Mouse (Mus musculus) macrophage (primary cell): ENCODE data around the gene Cd300ld. TPM values are rescaled to one million over a fixed set of nuclear protein-coding genes. Genes with fewer than 3 reads are reported as not detected.
A peak's percentile ranks its signal among the peaks of the same experiment; 100 is the strongest.
"Not testable (repeated sequence)": the region's sequence is repeated elsewhere in the genome, so short reads cannot be mapped to it uniquely, and the experiment has no call there.

ENCODE experiments used
- H3K27ac ChIP-seq: fragments of 350-480 bp; formaldehyde crosslinking; 2 replicates; pipeline ENCODE4 v1.9.0; 2021
- H3K36me3 ChIP-seq: fragments of 350-480 bp; formaldehyde crosslinking; 2 replicates; pipeline ENCODE4 v1.9.0; 2021; ENCODE audit errors: inconsistent target
- H3K4me3 ChIP-seq: fragments of 350-480 bp; formaldehyde crosslinking; 2 replicates; pipeline ENCODE4 v1.9.0; 2021; ENCODE audit errors: inconsistent target
- H3K79me2 ChIP-seq: fragments of 350-480 bp; formaldehyde crosslinking; 2 replicates; pipeline ENCODE4 v1.9.0; 2021; ENCODE audit errors: inconsistent target
- WGBS: methylation state at CpG from one replicate; pipeline ENCODE4 v1.1.7; 2026; ENCODE audit warnings: inconsistent platforms; ENCODE audit not compliant: missing documents; 5-methylcytosine and 5-hydroxymethylcytosine counted together
- polyA plus RNA-seq: library from polyadenylated mRNA; stranded (reverse); fragments of 250-400 nt; gene quantifications from 3 replicates; pipeline ENCODE4 v1.2.4, GENCODE M21; 2018; ENCODE audit warnings: inconsistent platforms
- total RNA-seq, 78 experiments: library from RNA; depleted of rRNA; stranded (reverse); fragments of 250-400 nt; gene quantifications; 1 replicate in 9 of 78; 2 replicates in 24 of 78; 3 replicates in 43 of 78; 4 replicates in 2 of 78; pipeline ENCODE4 v1.2.4; 2018; ENCODE audit warnings: inconsistent platforms in 56 of 78

Cd300ld gene
- total RNA-seq (2018; cell fraction: chromatin; rRNA removed), result 10 to 100 TPM in 8 of 26 experiments, 1 to 10 TPM in 17, under 1 TPM in 1; 0.75 to 33.2 (median 7.5) TPM
- 100 to 1,000 TPM in 13 of 26 experiments, 10 to 100 TPM in 13; 43.8 to 157 (median 93.9) TPM for total RNA-seq (2018; cell fraction: cytosol; rRNA removed)
- total RNA-seq (2018; cell fraction: nucleus; rRNA removed), result 10 to 100 TPM in 25 of 26 experiments, 1 to 10 TPM in 1; 7.9 to 68.6 (median 26.3) TPM
- 65.0 to 269 TPM (median 145 TPM) in 3 replicates for polyA plus RNA-seq

GRCm38 (mm10) chr11:114989793-114990192, at the start of gene Cd300ld:
Gene Cd300ld, minus strand, starts transcription at chr11:114989922.
- Histone ChIP-seq H3K36me3 (peaks cover 6% of the 10 kb centered on the region), H3K4me3 (peak within 1 kb of the TSS; percentile 39), H3K27ac (peak within 1 kb of the TSS; percentile 86), H3K79me2 (peaks cover 22% of the 10 kb centered on the region)
- WGBS, result 22% methylated on average over 4 of the region's 4 CpGs

GRCm38 (mm10) chr11:115037669-115038068, 47.9 kb upstream of the Cd300ld start, which contains the start of gene Cd300ld5:
Gene Cd300ld5, minus strand, starts transcription at chr11:115037769.
- H3K4me3 ChIP-seq, H3K27ac ChIP-seq, H3K36me3 ChIP-seq, H3K79me2 ChIP-seq: not testable (repeated sequence)
- no CpG with 5 or more reads among the region's 6 CpGs for WGBS

- H3K79me2 ChIP-seq, H3K4me3 ChIP-seq, H3K27ac ChIP-seq, H3K36me3 ChIP-seq: not testable (repeated sequence)
- no CpG with 5 or more reads among the region's 6 CpGs for WGBS
These were observed 37.2 kb upstream of the Cd300ld start, which contains the start of gene Cd300ld4 for GRCm38 (mm10) chr11:115026912-115027311. Gene Cd300ld4, minus strand, starts transcription at chr11:115027012.

DNA sequence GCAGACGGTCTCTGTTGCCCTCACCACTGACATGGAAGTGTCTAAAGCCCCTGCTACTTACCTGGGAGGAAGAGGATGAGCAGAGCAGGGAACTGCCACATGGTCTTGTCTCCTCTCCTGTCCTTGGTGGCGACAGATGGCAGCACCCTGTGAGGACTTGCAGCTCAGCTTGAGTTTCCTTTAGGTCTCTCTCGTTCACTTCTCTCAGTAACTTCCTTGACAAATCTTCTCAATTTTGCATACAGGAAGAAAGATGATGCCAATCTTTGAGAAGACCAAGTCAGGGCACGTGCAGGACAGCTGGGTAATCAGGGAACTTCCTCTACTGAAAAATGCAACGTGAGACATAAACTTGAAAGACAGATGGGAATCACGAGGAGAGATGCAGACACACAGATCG, 26.4 kb upstream of the Cd300ld start, which contains the start of gene Cd300ld2:
Gene Cd300ld2, minus strand, starts transcription at position 101 of the 400 bp plus-strand sequence.
- H3K4me3 ChIP-seq, H3K36me3 ChIP-seq, H3K79me2 ChIP-seq, H3K27ac ChIP-seq: not testable (repeated sequence)
- WGBS, result no CpG with 5 or more reads among the region's 7 CpGs

GRCm38 (mm10) chr11:115004070-115004469, 14.3 kb upstream of the Cd300ld start:
- Histone ChIP-seq H3K36me3 (no peaks in the 10 kb centered on the region), H3K79me2 (peaks cover 45% of the 10 kb centered on the region), H3K27ac (peak overlapping the region; percentile 96), H3K4me3 (no peak overlapping the region)
- 0% methylated on average over 5 of the region's 5 CpGs for WGBS

DNA sequence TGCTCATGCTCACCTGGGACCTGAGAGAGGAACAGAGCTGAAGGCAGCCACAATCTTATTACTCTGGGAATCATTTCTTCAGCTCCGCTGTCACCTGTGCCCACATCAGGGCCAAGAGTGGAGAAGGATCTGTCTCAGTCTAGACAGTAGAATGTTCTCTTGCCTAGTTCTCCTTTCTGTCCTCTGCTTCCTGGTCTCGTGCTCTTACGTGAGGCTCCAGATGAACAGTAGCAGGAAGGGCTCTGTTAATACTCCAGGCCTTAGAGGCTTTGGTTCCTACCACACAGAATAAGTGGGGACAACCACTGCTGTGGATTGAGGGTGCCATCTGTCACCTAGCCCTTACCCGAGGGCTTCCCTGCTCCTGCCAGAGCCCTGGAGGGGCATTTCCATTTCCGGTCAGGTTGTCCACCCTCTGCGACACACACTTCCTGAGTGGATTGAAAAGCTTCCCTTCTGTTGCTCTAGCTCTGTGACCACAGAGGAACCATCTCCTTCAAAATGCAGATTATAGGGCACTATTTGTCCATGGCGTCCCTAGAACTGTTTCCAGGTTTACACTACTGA, 11.8 kb upstream of the Cd300ld start, which contains the start of gene Cd300c2:
Gene Cd300c2, minus strand, starts transcription at position 407 of the 567 bp plus-strand sequence.
- WGBS, result 12% methylated on average over 7 of the region's 7 CpGs
- peak within 1 kb of the TSS; percentile 96 for H3K27ac ChIP-seq
- H3K4me3 ChIP-seq, result peak within 1 kb of the TSS; percentile 55
- peaks cover 22% of the 10 kb centered on the region for H3K36me3 ChIP-seq
- peaks cover 59% of the 10 kb centered on the region for H3K79me2 ChIP-seq

- H3K36me3 ChIP-seq, result peaks cover 22% of the 10 kb centered on the region
- H3K4me3 ChIP-seq, result no peak overlapping the region
- H3K27ac ChIP-seq, result no peak overlapping the region
- 12% methylated on average over 3 of the region's 4 CpGs for WGBS
- H3K79me2 ChIP-seq, result no peaks in the 10 kb centered on the region
These were observed 7.9 kb downstream of the Cd300ld start for GRCm38 (mm10) chr11:114981866-114982265.

GRCm38 (mm10) chr11:114972726-114973125, 17.0 kb downstream of the Cd300ld start:
- Histone ChIP-seq H3K4me3 (no peak overlapping the region), H3K36me3 (no peaks in the 10 kb centered on the region), H3K79me2 (no peaks in the 10 kb centered on the region), H3K27ac (no peak overlapping the region)
- WGBS, result 96% methylated on average over 10 of the region's 10 CpGs

DNA sequence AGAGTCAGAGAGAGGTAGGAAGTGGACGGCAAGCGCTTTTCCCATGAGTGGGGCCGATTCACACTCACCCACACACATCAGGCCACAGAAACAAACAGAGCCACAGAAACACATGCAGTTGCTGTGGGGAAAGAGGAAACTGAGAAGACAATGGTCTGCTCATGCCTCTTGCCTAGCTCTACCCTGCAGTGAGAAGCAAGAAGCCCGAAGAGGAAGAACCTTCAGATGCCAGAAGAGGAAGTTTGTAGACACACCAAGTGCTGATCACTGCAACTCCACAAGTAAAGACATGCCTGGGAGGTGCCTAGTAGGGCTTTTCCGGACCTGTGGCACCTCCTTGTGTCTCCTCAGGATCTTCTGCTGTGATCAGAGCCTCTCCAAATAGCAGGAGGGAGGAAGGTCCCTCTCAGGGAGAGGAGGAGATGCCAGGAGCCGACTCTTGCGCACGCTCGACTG, 20.9 kb downstream of the Cd300ld start, which contains the start of gene Cd300c:
Gene Cd300c, minus strand, starts transcription at position 406 of the 456 bp plus-strand sequence.
- 1% methylated on average over 5 of the region's 9 CpGs for WGBS
- H3K4me3 ChIP-seq, result no peak within 1 kb of the TSS
- H3K79me2 ChIP-seq, result no peaks in the 10 kb centered on the region
- no peaks in the 10 kb centered on the region for H3K36me3 ChIP-seq
- peak within 1 kb of the TSS; percentile 96 for H3K27ac ChIP-seq

- H3K36me3 ChIP-seq, result no peaks in the 10 kb centered on the region
- WGBS, result 0% methylated on average over 1 of the region's 3 CpGs
- H3K4me3 ChIP-seq, result no peak overlapping the region
- no peaks in the 10 kb centered on the region for H3K79me2 ChIP-seq
- peak overlapping the region; percentile 96 for H3K27ac ChIP-seq
These were observed 24.4 kb downstream of the Cd300ld start for GRCm38 (mm10) chr11:114965182-114965828.

DNA sequence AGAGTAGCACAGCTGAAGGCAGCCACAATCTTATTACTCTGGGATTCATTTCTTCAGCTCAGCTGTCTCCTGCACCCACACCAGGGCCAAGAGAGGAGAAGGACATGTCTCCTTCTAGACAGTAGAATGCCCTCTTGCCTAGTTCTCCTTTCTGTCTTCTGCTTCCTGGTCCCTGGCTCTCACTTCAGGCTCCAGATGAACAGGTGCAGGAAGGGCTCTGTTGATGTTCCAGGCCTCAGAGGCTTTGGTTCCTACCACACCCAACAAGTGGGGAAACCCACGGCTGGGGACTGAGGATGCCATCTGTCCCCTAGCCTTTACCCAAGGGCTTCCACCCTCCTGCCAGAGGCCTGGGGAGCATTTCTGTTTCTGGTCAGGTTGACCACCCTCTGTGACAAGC, 29.4 kb downstream of the Cd300ld start:
- H3K4me3 ChIP-seq, result no peak overlapping the region
- H3K27ac ChIP-seq, result peak overlapping the region; percentile 15; the same call in 1 of the 2 replicates
- 0% methylated on average over 1 of the region's 1 CpGs for WGBS
- H3K36me3 ChIP-seq, result no peaks in the 10 kb centered on the region
- H3K79me2 ChIP-seq, result no peaks in the 10 kb centered on the region

DNA sequence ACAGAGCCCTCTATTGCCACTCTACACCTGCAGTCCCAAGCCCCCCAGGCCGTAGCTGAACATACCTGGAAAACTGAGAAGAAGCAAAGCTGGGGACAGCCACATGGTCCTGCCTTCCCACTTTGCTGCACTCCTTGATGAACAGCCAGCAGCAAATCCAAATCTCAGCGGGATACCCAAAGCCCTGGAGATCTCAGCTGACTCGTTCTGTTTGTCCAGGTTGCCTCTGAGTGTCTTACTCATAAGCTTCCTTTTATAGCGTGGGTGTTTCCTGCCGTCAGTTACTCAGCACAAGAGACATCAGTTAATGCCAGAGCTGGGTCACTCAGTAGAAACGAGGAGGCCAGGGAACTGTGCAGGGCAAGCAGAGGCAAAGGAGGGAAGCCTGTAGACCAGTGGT, 55.6 kb downstream of the Cd300ld start, which contains the start of gene Cd300lb:
Gene Cd300lb, minus strand, starts transcription at position 243 of the 400 bp plus-strand sequence.
- Histone ChIP-seq H3K27ac (peak within 1 kb of the TSS; percentile 99), H3K4me3 (peak within 1 kb of the TSS; percentile 93), H3K79me2 (peaks cover 58% of the 10 kb centered on the region), H3K36me3 (peaks cover under 1% of the 10 kb centered on the region; the same call in 1 of the 2 replicates)
- 10% methylated on average over 6 of the region's 6 CpGs for WGBS

DNA sequence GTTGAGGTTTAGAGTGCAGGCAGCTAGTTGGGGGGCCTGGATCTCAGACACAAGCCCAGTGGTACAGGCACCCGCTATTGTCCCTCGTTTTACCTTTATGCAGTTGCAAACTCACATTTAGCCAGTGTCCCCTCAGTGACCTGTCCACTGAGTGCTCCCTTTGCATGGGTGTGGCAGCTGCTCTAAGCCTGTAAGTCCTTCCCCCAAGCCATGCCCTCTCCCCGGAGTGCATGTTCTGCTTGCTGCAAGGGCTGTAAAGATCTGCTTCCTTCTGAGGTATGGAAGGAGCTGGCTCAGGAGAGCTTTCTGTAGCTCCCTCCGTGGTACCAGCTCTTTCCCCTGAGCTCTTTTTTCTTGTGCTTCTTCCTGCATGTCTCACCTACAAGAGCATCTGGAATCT, 56.1 kb downstream of the Cd300ld start:
- Histone ChIP-seq H3K27ac (peak overlapping the region; percentile 99), H3K36me3 (peaks cover 6% of the 10 kb centered on the region; the same call in 1 of the 2 replicates), H3K79me2 (peaks cover 64% of the 10 kb centered on the region), H3K4me3 (peak overlapping the region; percentile 93)
- WGBS, result 38% methylated on average over 3 of the region's 4 CpGs
